Mouse (Mus musculus): ENCODE measurements around the gene Sept9. TPM values are rescaled to one million over a fixed set of nuclear protein-coding genes. Genes with fewer than 3 reads are reported as not detected.

The Sept9 gene
- polyA plus RNA-seq, 1 experiment: 45.3 TPM

DNA sequence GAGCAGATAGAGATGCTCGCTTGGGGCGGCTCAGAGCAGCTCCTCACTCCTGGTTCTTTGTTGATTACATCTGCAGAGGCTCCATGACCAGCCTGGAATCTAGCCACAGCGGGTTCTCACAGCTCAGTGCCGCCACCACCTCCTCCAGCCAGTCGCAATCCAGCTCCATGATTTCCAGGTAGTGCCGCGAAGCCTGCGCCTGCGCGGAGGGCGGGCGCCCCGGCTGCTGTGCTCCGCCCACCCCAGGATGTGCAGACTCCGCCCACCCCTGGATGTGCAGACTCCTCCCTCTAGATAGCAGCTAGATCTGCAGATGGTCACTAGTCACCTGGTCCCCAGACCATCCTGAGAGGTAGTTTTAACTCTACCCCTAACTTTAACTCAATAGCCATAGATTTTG, 42.7 kb upstream of the Sept9 start:
- Histone ChIP-seq H3K4me3 (ENCODE audit: extremely low read depth, insufficient read depth, insufficient read length) (no peak overlapping the region), H3K36me3 (ENCODE audit: control insufficient read depth, insufficient read depth, low read length) (peaks cover 20% of the 10 kb centered on the region), H3K4me1 (ENCODE audit: control insufficient read depth, insufficient read depth, insufficient read length) (no peaks in the 10 kb centered on the region), H3K27me3 (ENCODE audit: control insufficient read depth, insufficient read depth, low read length) (no peaks in the 10 kb centered on the region), H3K27ac (ENCODE audit: insufficient read depth, low read length) (no peak overlapping the region)
- no peak for DNase-seq (ENCODE audit: low read depth in 1 of 2, low spot score in 2 of 2)
- 91% methylated on average over 15 of the region's 15 CpGs for WGBS
- no peak for TF ChIP-seq CTCF (IDR thresholded peaks at IDR 0.05; ENCODE audit: extremely low read depth, insufficient read depth, insufficient read length, insufficient replicate concordance)
- no peak for TF ChIP-seq POLR2A (IDR thresholded peaks at IDR 0.05; ENCODE audit: low read depth, low read length)

GRCm38 (mm10) chr11:117158343-117158742, 41.1 kb upstream of the Sept9 start:
- 84% methylated on average over 11 of the region's 11 CpGs for WGBS

DNA sequence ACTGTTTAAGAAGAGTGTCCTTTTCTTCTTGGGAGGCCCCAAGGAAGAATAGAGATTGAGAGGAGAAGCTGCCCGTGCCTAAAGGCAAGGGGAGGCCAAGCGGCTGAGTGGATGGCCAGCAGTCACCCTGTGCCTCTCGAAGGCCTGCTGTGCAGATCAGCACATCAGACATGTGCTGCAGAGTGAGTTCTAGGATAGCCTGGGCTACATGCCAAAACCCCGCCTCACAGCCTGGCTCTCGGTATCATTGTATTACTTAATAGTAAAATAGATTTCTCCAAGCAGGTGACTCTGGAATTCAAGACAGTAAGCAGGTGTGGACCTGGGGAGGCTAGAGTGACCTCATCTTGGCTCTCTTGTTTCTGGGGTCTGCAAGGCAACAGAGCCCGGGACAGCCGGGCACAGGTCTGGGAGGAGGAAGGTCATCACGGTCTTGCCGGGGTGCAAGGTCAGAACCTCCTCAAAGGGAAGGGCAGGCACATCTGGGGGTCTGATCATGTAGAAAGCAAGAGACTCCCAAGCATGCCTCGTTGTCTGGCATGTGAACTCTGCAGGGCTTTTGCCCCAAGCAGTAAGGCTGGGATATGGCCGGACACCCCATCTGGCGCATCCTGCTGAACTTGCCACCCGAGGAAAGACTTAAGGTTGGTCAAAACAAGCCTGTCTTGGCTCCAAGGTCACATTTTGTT, 40.1 kb upstream of the Sept9 start:
- whole genome bisulfite sequencing: 89% methylated on average over 13 of the region's 13 CpGs
- Histone ChIP-seq H3K27ac (ENCODE audit: insufficient read depth, low read length) (no peak overlapping the region), H3K27me3 (ENCODE audit: control insufficient read depth, insufficient read depth, low read length) (no peaks in the 10 kb centered on the region), H3K4me1 (ENCODE audit: control insufficient read depth, insufficient read depth, insufficient read length) (no peaks in the 10 kb centered on the region), H3K36me3 (ENCODE audit: control insufficient read depth, insufficient read depth, low read length) (peaks cover 17% of the 10 kb centered on the region), H3K4me3 (ENCODE audit: extremely low read depth, insufficient read depth, insufficient read length) (no peak overlapping the region)
- no peak for DNase-seq (ENCODE audit: low read depth in 1 of 2, low spot score in 2 of 2)
- TF ChIP-seq CTCF (IDR thresholded peaks at IDR 0.05; ENCODE audit: extremely low read depth, insufficient read depth, insufficient read length, insufficient replicate concordance) (no peak), POLR2A (IDR thresholded peaks at IDR 0.05; ENCODE audit: low read depth, low read length) (no peak)

More at GRCm38 (mm10) chr11:117158343-117158742, 41.1 kb upstream of the Sept9 start:
- H3K4me3 ChIP-seq (ENCODE audit: extremely low read depth, insufficient read depth, insufficient read length): no peak overlapping the region
- no peaks in the 10 kb centered on the region for H3K4me1 ChIP-seq (ENCODE audit: control insufficient read depth, insufficient read depth, insufficient read length)
- DNase-seq (ENCODE audit: low read depth in 1 of 2, low spot score in 2 of 2): no peak
- TF ChIP-seq CTCF (IDR thresholded peaks at IDR 0.05; ENCODE audit: extremely low read depth, insufficient read depth, insufficient read length, insufficient replicate concordance) (no peak), POLR2A (IDR thresholded peaks at IDR 0.05; ENCODE audit: low read depth, low read length) (no peak)
- no peak overlapping the region for H3K27ac ChIP-seq (ENCODE audit: insufficient read depth, low read length)
- H3K27me3 ChIP-seq (ENCODE audit: control insufficient read depth, insufficient read depth, low read length): no peaks in the 10 kb centered on the region
- H3K36me3 ChIP-seq (ENCODE audit: control insufficient read depth, insufficient read depth, low read length): peaks cover 18% of the 10 kb centered on the region

DNA sequence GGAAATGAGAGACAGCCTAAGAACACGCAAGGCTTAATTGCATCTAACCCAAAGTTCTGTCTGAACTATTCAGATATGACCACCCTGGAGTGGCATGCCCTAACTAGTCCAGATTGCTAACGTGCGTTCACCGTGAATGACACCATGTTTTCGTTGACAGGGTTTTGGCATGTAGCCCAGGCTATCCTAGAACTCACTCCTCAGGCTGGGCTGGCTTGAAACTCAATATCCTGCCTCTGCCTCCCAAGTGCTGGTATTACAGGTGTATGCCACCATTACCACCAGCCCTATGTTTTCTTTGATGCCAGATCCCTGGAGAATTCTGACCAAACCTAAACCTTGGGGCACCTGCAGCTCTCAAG, 39.5 kb upstream of the Sept9 start:
- TF ChIP-seq CTCF (IDR thresholded peaks at IDR 0.05; ENCODE audit: extremely low read depth, insufficient read depth, insufficient read length, insufficient replicate concordance) (no peak), POLR2A (IDR thresholded peaks at IDR 0.05; ENCODE audit: low read depth, low read length) (no peak)
- no peaks in the 10 kb centered on the region for H3K4me1 ChIP-seq (ENCODE audit: control insufficient read depth, insufficient read depth, insufficient read length)
- DNase-seq (ENCODE audit: low read depth in 1 of 2, low spot score in 2 of 2): no peak
- H3K4me3 ChIP-seq (ENCODE audit: extremely low read depth, insufficient read depth, insufficient read length): no peak overlapping the region
- WGBS: 84% methylated on average over 5 of the region's 5 CpGs
- no peak overlapping the region for H3K27ac ChIP-seq (ENCODE audit: insufficient read depth, low read length)
- peaks cover 15% of the 10 kb centered on the region for H3K36me3 ChIP-seq (ENCODE audit: control insufficient read depth, insufficient read depth, low read length)
- no peaks in the 10 kb centered on the region for H3K27me3 ChIP-seq (ENCODE audit: control insufficient read depth, insufficient read depth, low read length)

DNA sequence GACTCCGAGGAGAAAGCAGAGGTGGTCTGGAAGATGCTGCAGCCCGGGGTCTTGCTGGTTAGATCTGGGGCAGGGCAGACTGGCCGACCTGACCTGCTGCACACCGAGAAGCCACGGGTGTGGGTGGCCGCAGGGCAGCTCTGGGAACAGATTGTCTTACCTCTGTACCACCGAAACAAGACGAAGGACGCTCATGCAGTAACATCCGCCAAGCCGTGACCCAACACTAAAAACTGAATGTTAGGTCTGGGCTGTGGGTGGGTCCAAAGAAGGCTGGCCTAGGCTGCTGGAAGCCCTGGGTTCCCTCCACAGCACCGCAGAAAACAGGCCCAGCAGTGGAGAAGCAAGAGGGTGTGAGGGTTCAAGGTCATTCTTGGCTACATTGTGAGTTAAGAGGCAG, 38.7 kb upstream of the Sept9 start:
- Histone ChIP-seq H3K27ac (ENCODE audit: insufficient read depth, low read length) (no peak overlapping the region), H3K4me1 (ENCODE audit: control insufficient read depth, insufficient read depth, insufficient read length) (no peaks in the 10 kb centered on the region), H3K27me3 (ENCODE audit: control insufficient read depth, insufficient read depth, low read length) (no peaks in the 10 kb centered on the region), H3K36me3 (ENCODE audit: control insufficient read depth, insufficient read depth, low read length) (peaks cover 12% of the 10 kb centered on the region), H3K4me3 (ENCODE audit: extremely low read depth, insufficient read depth, insufficient read length) (no peak overlapping the region)
- DNase-seq (ENCODE audit: low read depth in 1 of 2, low spot score in 2 of 2): no peak
- TF ChIP-seq CTCF (IDR thresholded peaks at IDR 0.05; ENCODE audit: extremely low read depth, insufficient read depth, insufficient read length, insufficient replicate concordance) (no peak), POLR2A (IDR thresholded peaks at IDR 0.05; ENCODE audit: low read depth, low read length) (no peak)
- WGBS: 92% methylated on average over 12 of the region's 12 CpGs

- no peaks in the 10 kb centered on the region for H3K4me1 ChIP-seq (ENCODE audit: control insufficient read depth, insufficient read depth, insufficient read length)
- H3K27ac ChIP-seq (ENCODE audit: insufficient read depth, low read length): no peak overlapping the region
- 89% methylated on average over 8 of the region's 8 CpGs for WGBS
- no peak for TF ChIP-seq POLR2A (IDR thresholded peaks at IDR 0.05; ENCODE audit: low read depth, low read length)
- no peak for TF ChIP-seq CTCF (IDR thresholded peaks at IDR 0.05; ENCODE audit: extremely low read depth, insufficient read depth, insufficient read length, insufficient replicate concordance)
- peaks cover 12% of the 10 kb centered on the region for H3K36me3 ChIP-seq (ENCODE audit: control insufficient read depth, insufficient read depth, low read length)
- no peak for DNase-seq (ENCODE audit: low read depth in 1 of 2, low spot score in 2 of 2)
- no peaks in the 10 kb centered on the region for H3K27me3 ChIP-seq (ENCODE audit: control insufficient read depth, insufficient read depth, low read length)
- H3K4me3 ChIP-seq (ENCODE audit: extremely low read depth, insufficient read depth, insufficient read length): no peak overlapping the region
These were observed 37.9 kb upstream of the Sept9 start for GRCm38 (mm10) chr11:117161574-117161973.

DNA sequence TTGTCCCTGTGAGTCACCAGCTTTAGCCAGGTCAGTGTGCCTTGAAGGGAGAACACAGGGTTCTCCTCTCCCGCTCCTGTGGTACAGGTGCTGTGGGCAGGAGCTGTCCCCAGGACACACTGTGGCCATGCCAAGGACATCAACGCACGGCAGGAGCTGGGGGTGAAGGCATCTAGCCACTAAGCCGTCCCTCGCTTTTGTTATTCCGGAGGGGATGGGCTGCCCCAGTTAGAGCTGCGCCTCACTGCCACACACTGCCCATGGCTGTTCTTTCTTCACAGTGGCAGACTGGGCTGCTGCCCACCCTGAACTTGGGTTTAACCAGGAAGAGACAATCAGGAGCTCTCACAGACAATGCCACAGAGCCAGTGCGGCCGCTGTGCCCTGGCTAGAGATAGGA, 36.4 kb upstream of the Sept9 start:
- H3K4me3 ChIP-seq (ENCODE audit: extremely low read depth, insufficient read depth, insufficient read length): no peak overlapping the region
- H3K4me1 ChIP-seq (ENCODE audit: control insufficient read depth, insufficient read depth, insufficient read length): no peaks in the 10 kb centered on the region
- no peaks in the 10 kb centered on the region for H3K27me3 ChIP-seq (ENCODE audit: control insufficient read depth, insufficient read depth, low read length)
- no peak for DNase-seq (ENCODE audit: low read depth in 1 of 2, low spot score in 2 of 2)
- H3K27ac ChIP-seq (ENCODE audit: insufficient read depth, low read length): no peak overlapping the region
- no peak for TF ChIP-seq POLR2A (IDR thresholded peaks at IDR 0.05; ENCODE audit: low read depth, low read length)
- no peak for TF ChIP-seq CTCF (IDR thresholded peaks at IDR 0.05; ENCODE audit: extremely low read depth, insufficient read depth, insufficient read length, insufficient replicate concordance)
- H3K36me3 ChIP-seq (ENCODE audit: control insufficient read depth, insufficient read depth, low read length): peaks cover 6% of the 10 kb centered on the region
- 93% methylated on average over 9 of the region's 9 CpGs for WGBS
